Mouse (Mus musculus): ENCODE results near the gene Thra. TPM values are rescaled to one million over a fixed set of nuclear protein-coding genes. Genes with fewer than 3 reads are reported as not detected.

Gene Thra
- polyA plus RNA-seq, 1 experiment from 2014 or later: 41.5 TPM

GRCm38 (mm10) chr11:98795714-98796514, 55.5 kb downstream of the Thra start:
- peak overlapping the region; percentile 97 for H3K27ac ChIP-seq (ENCODE audit: low read length)
- ATAC-seq: peak; percentile 49
- peaks cover 7% of the 10 kb centered on the region for H3K36me3 ChIP-seq (ENCODE audit: control insufficient read depth, insufficient read depth, low read length)
- no peaks in the 10 kb centered on the region for H3K27me3 ChIP-seq (replicated peaks; ENCODE audit: control insufficient read depth, insufficient read depth, low read length)
- H3K4me1 ChIP-seq (ENCODE audit: control insufficient read depth, insufficient read depth, low read length): peaks cover 23% of the 10 kb centered on the region
- no peaks in the 10 kb centered on the region for H3K9me3 ChIP-seq (ENCODE audit: control insufficient read depth, low read length)
- peak overlapping the region; percentile 99 for H3K9ac ChIP-seq (ENCODE audit: low read depth, low read length)
- H3K4me2 ChIP-seq (ENCODE audit: low read depth, low read length): peak overlapping the region; percentile 87
- under 1% methylated on average over 68 of the region's 74 CpGs for WGBS
- H3K4me3 ChIP-seq (ENCODE audit: low read length): peak overlapping the region; percentile 100

GRCm38 (mm10) chr11:98796515-98797216, 56.2 kb downstream of the Thra start:
- peak overlapping the region; percentile 97 for H3K27ac ChIP-seq (ENCODE audit: low read length)
- peak overlapping the region; percentile 99 for H3K9ac ChIP-seq (ENCODE audit: low read depth, low read length)
- peak overlapping the region; percentile 100 for H3K4me3 ChIP-seq (ENCODE audit: low read length)
- 1% methylated on average over 23 of the region's 23 CpGs for WGBS
- peak; percentile 27 for ATAC-seq
- H3K36me3 ChIP-seq (ENCODE audit: control insufficient read depth, insufficient read depth, low read length): peaks cover 9% of the 10 kb centered on the region
- no peaks in the 10 kb centered on the region for H3K27me3 ChIP-seq (replicated peaks; ENCODE audit: control insufficient read depth, insufficient read depth, low read length)
- no peaks in the 10 kb centered on the region for H3K9me3 ChIP-seq (ENCODE audit: control insufficient read depth, low read length)
- peaks cover 23% of the 10 kb centered on the region for H3K4me1 ChIP-seq (ENCODE audit: control insufficient read depth, insufficient read depth, low read length)
- H3K4me2 ChIP-seq (ENCODE audit: low read depth, low read length): peak overlapping the region; percentile 87

GRCm38 (mm10) chr11:98797306-98797705, 56.9 kb downstream of the Thra start:
- H3K9me3 ChIP-seq (ENCODE audit: control insufficient read depth, low read length): no peaks in the 10 kb centered on the region
- peak overlapping the region; percentile 87 for H3K4me2 ChIP-seq (ENCODE audit: low read depth, low read length)
- H3K4me1 ChIP-seq (ENCODE audit: control insufficient read depth, insufficient read depth, low read length): peaks cover 23% of the 10 kb centered on the region
- H3K27me3 ChIP-seq (replicated peaks; ENCODE audit: control insufficient read depth, insufficient read depth, low read length): no peaks in the 10 kb centered on the region
- H3K4me3 ChIP-seq (ENCODE audit: low read length): peak overlapping the region; percentile 100
- H3K27ac ChIP-seq (ENCODE audit: low read length): peak overlapping the region; percentile 35; the same call in 1 of the 2 replicates
- H3K36me3 ChIP-seq (ENCODE audit: control insufficient read depth, insufficient read depth, low read length): peaks cover 9% of the 10 kb centered on the region
- no peak for ATAC-seq
- H3K9ac ChIP-seq (ENCODE audit: low read depth, low read length): peak overlapping the region; percentile 99
- WGBS: 5% methylated on average over 5 of the region's 5 CpGs

- Histone ChIP-seq H3K9me3 (ENCODE audit: control insufficient read depth, low read length) (no peaks in the 10 kb centered on the region), H3K9ac (ENCODE audit: low read depth, low read length) (peak overlapping the region; percentile 99), H3K36me3 (ENCODE audit: control insufficient read depth, insufficient read depth, low read length) (peaks cover 9% of the 10 kb centered on the region), H3K4me3 (ENCODE audit: low read length) (peak overlapping the region; percentile 100), H3K27me3 (replicated peaks; ENCODE audit: control insufficient read depth, insufficient read depth, low read length) (no peaks in the 10 kb centered on the region), H3K27ac (ENCODE audit: low read length) (peak overlapping the region; percentile 20; the same call in 1 of the 2 replicates), H3K4me1 (ENCODE audit: control insufficient read depth, insufficient read depth, low read length) (peaks cover 23% of the 10 kb centered on the region), H3K4me2 (ENCODE audit: low read depth, low read length) (peak overlapping the region; percentile 87)
- WGBS: 51% methylated on average over 4 of the region's 4 CpGs
- ATAC-seq: no peak
Measured at GRCm38 (mm10) chr11:98797909-98798308, 57.5 kb downstream of the Thra start.

- 92% methylated on average over 5 of the region's 5 CpGs for WGBS
- ATAC-seq: no peak
- no peak within 1 kb of the TSS for H3K4me2 ChIP-seq (ENCODE audit: low read depth, low read length)
- no peak within 1 kb of the TSS for H3K27ac ChIP-seq (ENCODE audit: low read length)
- peaks cover 2% of the 10 kb centered on the region; the same call in 1 of the 2 replicates for H3K4me1 ChIP-seq (ENCODE audit: control insufficient read depth, insufficient read depth, low read length)
- no peaks in the 10 kb centered on the region for H3K27me3 ChIP-seq (replicated peaks; ENCODE audit: control insufficient read depth, insufficient read depth, low read length)
- peaks cover 19% of the 10 kb centered on the region for H3K36me3 ChIP-seq (ENCODE audit: control insufficient read depth, insufficient read depth, low read length)
- H3K9ac ChIP-seq (ENCODE audit: low read depth, low read length): no peak within 1 kb of the TSS
- no peaks in the 10 kb centered on the region for H3K9me3 ChIP-seq (ENCODE audit: control insufficient read depth, low read length)
- H3K4me3 ChIP-seq (ENCODE audit: low read length): no peak within 1 kb of the TSS
Measured at GRCm38 (mm10) chr11:98804605-98805004, 64.2 kb downstream of the Thra start, which contains the start of gene Casc3. Casc3 (plus strand) TSS chr11:98804905.

- Histone ChIP-seq H3K36me3 (ENCODE audit: control insufficient read depth, insufficient read depth, low read length) (peaks cover 13% of the 10 kb centered on the region), H3K9ac (ENCODE audit: low read depth, low read length) (peak overlapping the region; percentile 97), H3K27ac (ENCODE audit: low read length) (no peak overlapping the region), H3K27me3 (replicated peaks; ENCODE audit: control insufficient read depth, insufficient read depth, low read length) (no peaks in the 10 kb centered on the region), H3K4me1 (ENCODE audit: control insufficient read depth, insufficient read depth, low read length) (peaks cover 9% of the 10 kb centered on the region), H3K4me2 (ENCODE audit: low read depth, low read length) (no peak overlapping the region), H3K4me3 (ENCODE audit: low read length) (no peak overlapping the region), H3K9me3 (ENCODE audit: control insufficient read depth, low read length) (no peaks in the 10 kb centered on the region)
- ATAC-seq: no peak
- whole genome bisulfite sequencing: 74% methylated on average over 2 of the region's 2 CpGs
Measured at GRCm38 (mm10) chr11:98808417-98808816, 68.0 kb downstream of the Thra start.

GRCm38 (mm10) chr11:98809457-98810290, 69.2 kb downstream of the Thra start:
- Histone ChIP-seq H3K27me3 (replicated peaks; ENCODE audit: control insufficient read depth, insufficient read depth, low read length) (no peaks in the 10 kb centered on the region), H3K9me3 (ENCODE audit: control insufficient read depth, low read length) (no peaks in the 10 kb centered on the region), H3K4me2 (ENCODE audit: low read depth, low read length) (peak overlapping the region; percentile 90), H3K4me1 (ENCODE audit: control insufficient read depth, insufficient read depth, low read length) (peaks cover 9% of the 10 kb centered on the region), H3K27ac (ENCODE audit: low read length) (peak overlapping the region; percentile 99), H3K36me3 (ENCODE audit: control insufficient read depth, insufficient read depth, low read length) (0 out of 2 replicates have a peak, but pooled peaks cover 5% of the 10 kb centered on the region), H3K9ac (ENCODE audit: low read depth, low read length) (peak overlapping the region; percentile 97), H3K4me3 (ENCODE audit: low read length) (peak overlapping the region; percentile 87)
- WGBS: under 1% methylated on average over 82 of the region's 84 CpGs
- peak; percentile 100 for ATAC-seq

GRCm38 (mm10) chr11:98810686-98811085, 70.2 kb downstream of the Thra start:
- H3K36me3 ChIP-seq (ENCODE audit: control insufficient read depth, insufficient read depth, low read length): 0 out of 2 replicates have a peak, but pooled peaks cover 4% of the 10 kb centered on the region
- no peak overlapping the region for H3K27ac ChIP-seq (ENCODE audit: low read length)
- no peak for ATAC-seq
- H3K4me2 ChIP-seq (ENCODE audit: low read depth, low read length): peak overlapping the region; percentile 90
- peaks cover 9% of the 10 kb centered on the region for H3K4me1 ChIP-seq (ENCODE audit: control insufficient read depth, insufficient read depth, low read length)
- no peaks in the 10 kb centered on the region for H3K9me3 ChIP-seq (ENCODE audit: control insufficient read depth, low read length)
- H3K9ac ChIP-seq (ENCODE audit: low read depth, low read length): peak overlapping the region; percentile 97; the same call in 1 of the 2 replicates
- H3K4me3 ChIP-seq (ENCODE audit: low read length): peak overlapping the region; percentile 87
- 59% methylated on average over 7 of the region's 7 CpGs for WGBS
- H3K27me3 ChIP-seq (replicated peaks; ENCODE audit: control insufficient read depth, insufficient read depth, low read length): no peaks in the 10 kb centered on the region

Measured in intestine, embryonic 16.5 days (tissue).